Comparison of ENCODE assay signal across 14 mouse cellular contexts in the genomic region with DNA sequence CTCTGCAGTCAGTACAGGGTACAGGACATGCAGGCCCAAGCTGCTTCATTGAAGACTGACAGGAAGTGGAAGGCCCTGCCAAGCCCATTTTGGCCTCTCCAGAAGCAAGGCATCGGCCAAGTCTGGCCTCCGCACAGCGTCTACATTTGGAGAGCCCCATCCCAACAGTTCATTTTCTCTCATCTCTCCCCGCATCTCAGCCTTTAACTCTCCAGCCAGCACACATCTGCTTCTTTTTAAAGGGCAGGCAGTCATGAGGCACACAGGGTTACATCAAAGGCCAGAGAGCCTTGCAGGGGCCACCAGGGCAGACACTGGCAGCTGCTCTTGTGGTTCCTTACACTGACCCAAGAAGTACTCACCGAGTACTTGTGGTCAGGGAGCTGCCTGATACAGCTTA.
A peak's percentile ranks its signal among the peaks of the same experiment; 100 is the strongest.
DNase-seq lines count a peak whose midpoint lies in the region; ATAC-seq and TF ChIP-seq lines count a peak whose summit lies in the region.
"Had no signal": no experiment of that assay in that cellular context is flagged by ENCODE, and none has a peak within 500 bp of the region (broad histone marks: within the 10 kb centered on the region; RNA-seq: fewer than 3 reads in every experiment).

No protein-coding gene starts in this region.

- H3K9ac ChIP-seq in heart, embryonic 11.5 days (ENCODE audit: low read depth, low read length): no peak overlapping the region
- H3K9ac ChIP-seq in midbrain, postnatal 0 days (replicated peaks; ENCODE audit: low read length, poor library complexity, severe bottlenecking): no peak overlapping the region
- H3K9ac ChIP-seq in midbrain, embryonic 14.5 days (replicated peaks; ENCODE audit: low read length): no peak overlapping the region
- H3K9ac ChIP-seq in stomach, embryonic 16.5 days (ENCODE audit: low read length): no peak overlapping the region
- H3K9ac ChIP-seq: hindbrain, embryonic 15.5 days; neural tube, embryonic 12.5 days had no signal

- no peaks in the 10 kb centered on the region for H3K27me3 ChIP-seq in heart, embryonic 10.5 days (ENCODE audit: insufficient read depth, poor library complexity, severe bottlenecking)
- H3K27me3 ChIP-seq in heart, embryonic 11.5 days (ENCODE audit: control insufficient read depth, insufficient read depth, low read length): no peaks in the 10 kb centered on the region
- H3K27me3 ChIP-seq in midbrain, postnatal 0 days (ENCODE audit: insufficient read depth, low read length): no peaks in the 10 kb centered on the region
- no peaks in the 10 kb centered on the region for H3K27me3 ChIP-seq in midbrain, embryonic 14.5 days (ENCODE audit: control insufficient read depth, insufficient read depth, low read length)
- no peaks in the 10 kb centered on the region for H3K27me3 ChIP-seq in stomach, embryonic 16.5 days (ENCODE audit: control insufficient read depth, insufficient read depth, low read length)
- H3K27me3 ChIP-seq: hindbrain, embryonic 15.5 days; neural tube, embryonic 12.5 days had no signal

- no peak for TF ChIP-seq CTCF in midbrain, postnatal 0 days (IDR thresholded peaks at IDR 0.05)

- peaks cover 56% of the 10 kb centered on the region for H3K4me1 ChIP-seq in heart, embryonic 10.5 days
- H3K4me1 ChIP-seq in heart, embryonic 11.5 days (ENCODE audit: control insufficient read depth, insufficient read depth, low read length): peaks cover 37% of the 10 kb centered on the region
- no peaks in the 10 kb centered on the region for H3K4me1 ChIP-seq in midbrain, postnatal 0 days (ENCODE audit: insufficient read depth, low read length)
- H3K4me1 ChIP-seq in midbrain, embryonic 14.5 days (ENCODE audit: control insufficient read depth, insufficient read depth, low read length): no peaks in the 10 kb centered on the region
- H3K4me1 ChIP-seq in stomach, embryonic 16.5 days (ENCODE audit: control insufficient read depth, insufficient read depth, low read length): peaks cover 34% of the 10 kb centered on the region

- no peak overlapping the region for H3K4me3 ChIP-seq in heart, embryonic 10.5 days
- no peak overlapping the region for H3K4me3 ChIP-seq in heart, embryonic 11.5 days (ENCODE audit: low read depth, low read length)
- H3K4me3 ChIP-seq in midbrain, postnatal 0 days (ENCODE audit: low read depth, low read length): no peak overlapping the region
- H3K4me3 ChIP-seq in midbrain, embryonic 14.5 days (replicated peaks; ENCODE audit: low read depth, low read length): no peak overlapping the region
- no peak overlapping the region for H3K4me3 ChIP-seq in stomach, embryonic 16.5 days (replicated peaks; ENCODE audit: low read length)
- H3K4me3 ChIP-seq: hindbrain, embryonic 15.5 days; neural tube, embryonic 12.5 days had no signal

- no peak overlapping the region for H3K4me2 ChIP-seq in heart, embryonic 11.5 days
- no peak overlapping the region for H3K4me2 ChIP-seq in midbrain, postnatal 0 days (ENCODE audit: low read depth, low read length, poor library complexity, severe bottlenecking)
- no peak overlapping the region for H3K4me2 ChIP-seq in midbrain, embryonic 14.5 days (ENCODE audit: low read length)
- H3K4me2 ChIP-seq in stomach, embryonic 16.5 days (ENCODE audit: low read depth, low read length): no peak overlapping the region
- H3K4me2 ChIP-seq: hindbrain, embryonic 15.5 days; neural tube, embryonic 12.5 days had no signal

- no peak for ATAC-seq in heart, embryonic 11.5 days (replicated peaks; ENCODE audit: insufficient number of reproducible peaks, low FRiP score, low TSS enrichment)
- ATAC-seq in midbrain, postnatal 0 days (ENCODE audit: low FRiP score): no peak
- ATAC-seq in midbrain, embryonic 14.5 days (ENCODE audit: low FRiP score, low TSS enrichment): no peak
- ATAC-seq in stomach, embryonic 16.5 days (ENCODE audit: insufficient read depth, low FRiP score): 0 out of 2 replicates have a peak, but pooled peaks have one; percentile 39
- ATAC-seq: forebrain, embryonic 16.5 days had no signal

- peak overlapping the region; percentile 1; the same call in 1 of the 2 replicates for H3K27ac ChIP-seq in heart, embryonic 10.5 days
- H3K27ac ChIP-seq in heart, embryonic 11.5 days (ENCODE audit: low read depth, low read length): no peak overlapping the region
- H3K27ac ChIP-seq in midbrain, postnatal 0 days (ENCODE audit: low read depth, low read length): no peak overlapping the region
- no peak overlapping the region for H3K27ac ChIP-seq in midbrain, embryonic 14.5 days (replicated peaks; ENCODE audit: low read depth, low read length)
- peak overlapping the region; percentile 37 for H3K27ac ChIP-seq in stomach, embryonic 16.5 days (ENCODE audit: low read length)
- H3K27ac ChIP-seq: hindbrain, embryonic 15.5 days; neural tube, embryonic 12.5 days had no signal

- H3K36me3 ChIP-seq in heart, embryonic 10.5 days: no peaks in the 10 kb centered on the region
- no peaks in the 10 kb centered on the region for H3K36me3 ChIP-seq in heart, embryonic 11.5 days (ENCODE audit: control insufficient read depth, insufficient read depth, low read length)
- H3K36me3 ChIP-seq in midbrain, postnatal 0 days (ENCODE audit: insufficient read depth, low read length): no peaks in the 10 kb centered on the region
- no peaks in the 10 kb centered on the region for H3K36me3 ChIP-seq in midbrain, embryonic 14.5 days (ENCODE audit: control insufficient read depth, insufficient read depth, low read length)
- H3K36me3 ChIP-seq in stomach, embryonic 16.5 days (ENCODE audit: control insufficient read depth, insufficient read depth, low read length): no peaks in the 10 kb centered on the region
- H3K36me3 ChIP-seq: hindbrain, embryonic 15.5 days; neural tube, embryonic 12.5 days had no signal

- DNase-seq in heart, embryonic 10.5 days (ENCODE audit: low spot score): no peak
- DNase-seq in midbrain, postnatal 0 days (ENCODE audit: low spot score): peak; percentile 54
- no peak for DNase-seq in midbrain, embryonic 14.5 days
- DNase-seq in fibroblast of lung, adult 2 months (ENCODE audit: low read depth): peak; percentile 74
- DNase-seq in adrenal gland, postnatal 10 days: no peak
- no peak for DNase-seq in thymus, postnatal 36 days
- DNase-seq: adrenal gland, postnatal 14 days; cerebellum, adult 9-11 months; thymus, postnatal 4 days had no signal

- H3K9me3 ChIP-seq in heart, embryonic 10.5 days: no peaks in the 10 kb centered on the region
- H3K9me3 ChIP-seq in heart, embryonic 11.5 days (replicated peaks; ENCODE audit: control insufficient read depth, low read length): no peaks in the 10 kb centered on the region
- no peaks in the 10 kb centered on the region for H3K9me3 ChIP-seq in midbrain, postnatal 0 days (ENCODE audit: low read length)
- no peaks in the 10 kb centered on the region for H3K9me3 ChIP-seq in midbrain, embryonic 14.5 days (ENCODE audit: control insufficient read depth, low read length)
- H3K9me3 ChIP-seq in stomach, embryonic 16.5 days (replicated peaks; ENCODE audit: control insufficient read depth, low read length): no peaks in the 10 kb centered on the region
- H3K9me3 ChIP-seq: hindbrain, embryonic 15.5 days; neural tube, embryonic 12.5 days had no signal

- 74% methylated on average over 5 of the region's 5 CpGs for WGBS in heart, embryonic 10.5 days
- WGBS in heart, embryonic 11.5 days (ENCODE audit: insufficient replicate concordance): 58% methylated on average over 5 of the region's 5 CpGs
- WGBS in midbrain, postnatal 0 days: 77% methylated on average over 5 of the region's 5 CpGs
- WGBS in midbrain, embryonic 14.5 days: 77% methylated on average over 5 of the region's 5 CpGs
- WGBS in stomach, embryonic 16.5 days: 42% methylated on average over 5 of the region's 5 CpGs

Comparison
In these comparisons a context has a peak if more than half of its experiments do, and no peak if none do; other contexts are left out.
1. DNase-seq: peak in midbrain, postnatal 0 days (single experiment) and fibroblast of lung, adult 2 months (single experiment); none in heart, embryonic 10.5 days (single experiment), midbrain, embryonic 14.5 days (single experiment), adrenal gland, postnatal 10 days (single experiment) and thymus, postnatal 36 days (0 of 2).
2. H3K27ac ChIP-seq: peak in heart, embryonic 10.5 days (single experiment) and stomach, embryonic 16.5 days (single experiment); none in heart, embryonic 11.5 days (single experiment), midbrain, postnatal 0 days (single experiment) and midbrain, embryonic 14.5 days (single experiment).